Mouse (Mus musculus): Measurements from ENCODE around the gene Mtg1.

- no peak for TF ChIP-seq POLR2A (IDR thresholded peaks at IDR 0.05; ENCODE audit: borderline replicate concordance, extremely low read depth, low read depth, low read length)
- no peak for TF ChIP-seq CTCF (IDR thresholded peaks at IDR 0.05; ENCODE audit: insufficient read depth, low read length)
Observed at GRCm38 (mm10) chr7:140122765-140123164, 14.6 kb upstream of the Mtg1 start.
